Mouse (Mus musculus) stomach, embryonic 16.5 days (tissue): ENCODE results near the gene Hsd17b10. TPM values are rescaled to one million over a fixed set of nuclear protein-coding genes. Genes with fewer than 3 reads are reported as not detected.

Experiments used
- ATAC-seq: fragments of 200-750 bp; cut with Nextera tagmentation; 2 replicates; pipeline ENCODE4 v1.8.0; 2017; ENCODE audit warnings: moderate number of reproducible peaks, moderate TSS enrichment; ENCODE audit not compliant: insufficient read depth, low FRiP score
- H3K27ac ChIP-seq: fragments of 300-500 bp; sonication (generic); 2 replicates; pipeline ENCODE4 v1.5.1; 2014; ENCODE audit warnings: low read length
- H3K27me3 ChIP-seq: fragments of 300-500 bp; sonication (generic); 2 replicates; pipeline ENCODE4 v1.6.1; 2014; ENCODE audit warnings: low read length, control low read depth, mixed read lengths; ENCODE audit not compliant: control insufficient read depth, insufficient read depth
- H3K36me3 ChIP-seq: fragments of 300-500 bp; sonication (generic); 2 replicates; pipeline ENCODE4 v1.6.1; 2014; ENCODE audit warnings: low read length; ENCODE audit not compliant: control insufficient read depth, insufficient read depth
- H3K4me1 ChIP-seq: fragments of 300-500 bp; sonication (generic); 2 replicates; pipeline ENCODE4 v1.6.1; 2014; ENCODE audit warnings: low read length, control low read depth, mixed read lengths; ENCODE audit not compliant: control insufficient read depth, insufficient read depth
- H3K4me2 ChIP-seq: fragments of 300-500 bp; sonication (generic); 2 replicates; pipeline ENCODE4 v1.6.1; 2014; ENCODE audit warnings: low read depth, low read length, mixed read lengths
- H3K4me3 ChIP-seq: fragments of 300-500 bp; sonication (generic); replicated peaks from 2 replicates; pipeline ENCODE4 v1.5.1; 2014; ENCODE audit warnings: mild to moderate bottlenecking, low read length
- H3K9ac ChIP-seq: fragments of 300-500 bp; sonication (generic); 2 replicates; pipeline ENCODE4 v1.6.1; 2014; ENCODE audit warnings: low read length
- H3K9me3 ChIP-seq: fragments of 300-500 bp; sonication (generic); replicated peaks from 2 replicates; pipeline ENCODE4 v1.6.1; 2016; ENCODE audit warnings: low read length, control low read depth; ENCODE audit not compliant: control insufficient read depth
- whole genome bisulfite sequencing: fragments of 180-500 bp; shearing (Covaris S2); extraction: QIAGEN DNeasy Blood & Tissue Kit; methylation state at CpG from one replicate; pipeline ENCODE4 v1.1.7; 2014; 5-methylcytosine and 5-hydroxymethylcytosine counted together
- polyA plus RNA-seq: library from polyadenylated mRNA; unstranded; fragments of >200 nt; fragmentation: Nextera tagmentation; extraction: Ambion mirVana; gene quantifications from 2 replicates; pipeline ENCODE4 v1.2.1, GENCODE M21; 2015

The Hsd17b10 gene
- polyA plus RNA-seq, 1 experiment from 2014 or later: 196 TPM

DNA sequence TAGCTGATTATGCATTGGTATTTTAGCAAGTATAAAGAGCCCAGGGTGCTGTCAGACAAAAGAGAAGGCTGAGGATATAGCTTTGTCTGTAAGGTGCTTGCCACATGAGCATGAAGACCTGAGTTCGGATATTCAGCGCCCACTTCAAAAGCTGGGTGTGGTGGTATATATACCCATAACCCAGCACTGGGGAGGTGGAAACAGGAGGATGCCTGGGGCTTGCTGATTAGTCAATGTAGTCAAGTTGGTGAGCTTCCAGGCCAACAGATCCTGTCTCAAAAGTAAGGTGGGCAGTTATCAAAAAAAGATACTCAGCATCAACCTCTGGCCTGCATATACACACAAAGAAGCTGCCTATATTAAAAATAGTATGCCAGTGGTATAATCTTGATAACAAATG, 17.6 kb downstream of the Hsd17b10 start:
- Histone ChIP-seq H3K9ac (no peak overlapping the region), H3K4me2 (no peak overlapping the region), H3K27me3 (peaks cover 7% of the 10 kb centered on the region; the same call in 1 of the 2 replicates), H3K4me3 (no peak overlapping the region), H3K4me1 (no peaks in the 10 kb centered on the region), H3K36me3 (no peaks in the 10 kb centered on the region), H3K27ac (no peak overlapping the region), H3K9me3 (no peaks in the 10 kb centered on the region)
- no peak for ATAC-seq
- WGBS: 79% methylated on average over 2 of the region's 2 CpGs

DNA sequence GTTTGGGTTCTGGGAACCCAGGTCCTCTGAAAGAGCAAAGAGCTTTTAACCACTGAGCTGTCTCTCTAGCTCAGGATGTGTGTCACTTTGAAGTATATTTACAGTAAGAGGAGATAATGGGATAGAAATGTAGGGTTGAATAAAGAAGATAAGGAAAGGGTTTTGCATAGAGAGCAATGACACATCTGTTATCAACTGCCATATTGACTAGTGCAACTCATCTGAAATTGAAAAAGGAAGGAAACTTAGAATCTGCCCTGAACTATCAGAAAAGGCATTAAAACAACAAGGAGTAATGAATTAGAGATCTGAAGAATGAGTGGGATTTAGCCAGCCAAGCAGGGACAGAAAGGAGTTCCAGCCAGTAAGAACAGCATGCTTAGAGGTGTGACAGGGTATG, 38.2 kb downstream of the Hsd17b10 start:
- Histone ChIP-seq H3K27me3 (peaks cover 11% of the 10 kb centered on the region; the same call in 1 of the 2 replicates), H3K4me2 (no peak overlapping the region), H3K4me3 (no peak overlapping the region), H3K36me3 (0 out of 2 replicates have a peak, but pooled peaks cover 4% of the 10 kb centered on the region), H3K27ac (no peak overlapping the region), H3K9ac (no peak overlapping the region), H3K4me1 (no peaks in the 10 kb centered on the region), H3K9me3 (no peaks in the 10 kb centered on the region)
- no peak for ATAC-seq

DNA sequence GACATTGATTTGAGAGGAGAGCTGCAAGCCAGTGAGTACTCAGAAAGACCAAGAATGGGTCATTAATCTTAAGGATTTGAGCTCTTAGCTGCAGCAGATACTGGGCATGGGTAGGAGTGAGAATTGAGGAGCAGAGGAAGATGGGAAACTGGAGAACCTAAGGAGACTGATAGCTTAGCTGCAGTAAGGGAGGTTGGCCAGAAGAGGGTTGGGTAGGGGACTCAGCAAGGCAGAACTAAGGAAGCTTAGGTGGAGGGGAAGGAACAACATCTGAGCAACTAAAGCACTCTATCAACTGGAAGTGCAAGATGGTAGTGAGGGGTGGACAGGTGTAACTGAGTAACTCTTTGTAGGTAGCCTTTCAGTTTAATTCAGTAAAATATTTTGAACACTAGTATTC, 45.6 kb downstream of the Hsd17b10 start:
- Histone ChIP-seq H3K4me2 (no peak overlapping the region), H3K4me1 (no peaks in the 10 kb centered on the region), H3K4me3 (no peak overlapping the region), H3K36me3 (no peaks in the 10 kb centered on the region), H3K27ac (no peak overlapping the region), H3K27me3 (no peaks in the 10 kb centered on the region; the same call in 1 of the 2 replicates), H3K9ac (no peak overlapping the region), H3K9me3 (no peaks in the 10 kb centered on the region)
- no peak for ATAC-seq

DNA sequence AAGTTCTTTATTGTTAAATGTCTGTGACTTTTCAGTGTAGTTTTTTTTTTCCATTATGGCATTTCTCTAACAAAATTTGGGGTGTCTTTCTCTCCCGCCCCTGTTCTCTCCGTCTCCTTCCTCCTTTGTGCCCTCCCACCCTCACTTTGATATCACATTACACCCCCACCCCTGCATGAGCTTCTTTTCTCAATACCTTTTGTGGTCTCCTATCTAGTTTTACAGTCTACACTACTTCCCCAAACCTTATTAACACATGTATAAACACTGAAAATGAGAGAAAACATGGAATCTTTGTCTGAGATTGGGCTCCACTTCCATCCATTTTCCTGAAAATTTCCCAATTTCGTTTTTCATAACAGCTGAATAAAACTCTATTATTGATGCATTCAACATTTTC, 50.9 kb downstream of the Hsd17b10 start:
- no peaks in the 10 kb centered on the region for H3K4me1 ChIP-seq
- no peak overlapping the region for H3K27ac ChIP-seq
- H3K4me3 ChIP-seq: no peak overlapping the region
- 74% methylated on average over 3 of the region's 3 CpGs for WGBS
- H3K4me2 ChIP-seq: no peak overlapping the region
- no peaks in the 10 kb centered on the region for H3K36me3 ChIP-seq
- H3K27me3 ChIP-seq: no peaks in the 10 kb centered on the region; the same call in 1 of the 2 replicates
- no peak for ATAC-seq
- no peaks in the 10 kb centered on the region for H3K9me3 ChIP-seq
- no peak overlapping the region for H3K9ac ChIP-seq

Other genes starting within 250 kb of the Hsd17b10 start
- 37.2 and 41.0 TPM in 2 replicates for gene Huwe1, start 201.0 kb upstream of the Hsd17b10 start, polyA plus RNA-seq
- 2.0 and 2.1 TPM in 2 replicates for gene Ribc1, start 14.4 kb downstream of the Hsd17b10 start, polyA plus RNA-seq
- gene Smc1a, start 14.6 kb downstream of the Hsd17b10 start, polyA plus RNA-seq: 91.0 and 98.3 TPM in 2 replicates
- gene Iqsec2, start 142.4 kb downstream of the Hsd17b10 start, polyA plus RNA-seq: 3.3 and 3.8 TPM in 2 replicates
- gene Kdm5c, start 231.2 kb downstream of the Hsd17b10 start, polyA plus RNA-seq: 35.3 and 47.4 TPM in 2 replicates